Mouse (Mus musculus) liver, adult 2 months (tissue): ENCODE measurements around the gene Trarg1. TPM values are rescaled to one million over a fixed set of nuclear protein-coding genes. Genes with fewer than 3 reads are reported as not detected.

Experiments used
- DNase-seq: peaks from one replicate; pipeline ENCODE4 v3.0.0-alpha.2; 2011; ENCODE audit warnings: low read depth, low spot score; ENCODE audit errors: extremely low read depth
- H3K27ac ChIP-seq: fragments of 200-500 bp; replicated peaks from 2 replicates; pipeline ENCODE4 v1.5.1; 2012; ENCODE audit warnings: low read depth, mild to moderate bottlenecking, control low read depth, inconsistent platforms, low read length; ENCODE audit not compliant: insufficient read depth
- H3K27me3 ChIP-seq: fragments of 200-500 bp; 2 replicates; pipeline ENCODE4 v1.6.1; 2012; ENCODE audit warnings: mild to moderate bottlenecking, moderate library complexity, low read length, inconsistent platforms; ENCODE audit not compliant: control insufficient read depth, insufficient read depth
- H3K36me3 ChIP-seq: fragments of 200-500 bp; 2 replicates; pipeline ENCODE4 v1.6.1; 2012; ENCODE audit warnings: low read length, inconsistent platforms; ENCODE audit not compliant: control insufficient read depth, insufficient read depth
- H3K4me1 ChIP-seq: fragments of 200-500 bp; 2 replicates; pipeline ENCODE4 v1.6.1; 2011; ENCODE audit warnings: low read length; ENCODE audit not compliant: control insufficient read depth, insufficient read depth
- H3K4me3 ChIP-seq: fragments of 200-500 bp; 2 replicates; pipeline ENCODE4 v1.5.1; 2011; ENCODE audit warnings: low read depth, mild to moderate bottlenecking, control low read depth, low read length, moderate library complexity; ENCODE audit not compliant: insufficient read depth
- H3K79me2 ChIP-seq: fragments of 200-500 bp; 2 replicates; pipeline ENCODE4 v1.6.1; 2012; ENCODE audit warnings: inconsistent platforms, mild to moderate bottlenecking, low read length, moderate library complexity; ENCODE audit not compliant: control insufficient read depth, insufficient read depth
- H3K9ac ChIP-seq: fragments of 200-500 bp; 2 replicates; pipeline ENCODE4 v1.6.1; 2012; ENCODE audit warnings: low read depth, mild to moderate bottlenecking, control low read depth, inconsistent platforms, low read length
- CTCF ChIP-seq: fragments of 200-500 bp; IDR thresholded peaks from 2 replicates; pipeline ENCODE4 v1.5.1; 2011; ENCODE audit warnings: low read depth, low read length, control low read depth
- POLR2A ChIP-seq: fragments of 200-500 bp; IDR thresholded peaks from 2 replicates; pipeline ENCODE4 v1.6.1; 2011; ENCODE audit warnings: low read length, control low read depth; ENCODE audit not compliant: insufficient read depth; ENCODE audit errors: extremely low read depth
- WGBS: fragments of 180-500 bp; shearing (Covaris S2); methylation state at CpG from one replicate; pipeline ENCODE4 v1.1.7; 2018; 5-methylcytosine and 5-hydroxymethylcytosine counted together
- polyA plus RNA-seq: library from polyadenylated mRNA; depleted of rRNA; stranded (reverse); fragments of >200 nt; gene quantifications from 2 replicates; pipeline ENCODE4 v1.2.3, GENCODE M21; 2012
- total RNA-seq: library from RNA; depleted of rRNA; stranded (reverse); fragments of >200 nt; gene quantifications from 2 replicates; pipeline ENCODE4 v1.2.3, GENCODE M21; 2014

The Trarg1 gene
- total and polyA plus RNA-seq, 2 experiments: 0.09 to 0.18 TPM

DNA sequence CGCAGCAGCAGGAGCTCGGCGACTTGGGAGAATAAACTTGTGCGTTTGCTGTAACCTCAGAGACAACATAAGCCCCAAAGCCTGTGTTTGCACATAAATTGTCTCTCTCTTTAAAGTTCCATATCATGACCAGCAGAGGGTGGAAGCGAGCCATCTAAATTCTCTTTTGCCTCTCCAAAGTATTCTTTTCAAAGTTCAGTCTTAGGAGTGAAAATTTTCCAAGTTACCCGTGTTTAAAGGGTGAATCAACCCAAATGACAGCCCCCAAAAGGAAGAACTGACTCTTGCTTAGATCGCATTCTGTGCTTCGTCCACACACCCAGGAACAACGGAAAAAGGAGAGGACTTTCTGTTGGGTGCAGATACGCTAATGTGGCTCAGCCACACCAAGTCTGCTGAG, 24.5 kb upstream of the Trarg1 start:
- Histone ChIP-seq H3K9ac (no peak overlapping the region), H3K27ac (no peak overlapping the region), H3K4me3 (no peak overlapping the region), H3K27me3 (no peaks in the 10 kb centered on the region), H3K79me2 (no peaks in the 10 kb centered on the region), H3K4me1 (no peaks in the 10 kb centered on the region), H3K36me3 (no peaks in the 10 kb centered on the region)
- 9% methylated on average over 10 of the region's 10 CpGs for WGBS
- no peak for TF ChIP-seq CTCF
- TF ChIP-seq POLR2A: no peak
- peak; percentile 26 for DNase-seq

DNA sequence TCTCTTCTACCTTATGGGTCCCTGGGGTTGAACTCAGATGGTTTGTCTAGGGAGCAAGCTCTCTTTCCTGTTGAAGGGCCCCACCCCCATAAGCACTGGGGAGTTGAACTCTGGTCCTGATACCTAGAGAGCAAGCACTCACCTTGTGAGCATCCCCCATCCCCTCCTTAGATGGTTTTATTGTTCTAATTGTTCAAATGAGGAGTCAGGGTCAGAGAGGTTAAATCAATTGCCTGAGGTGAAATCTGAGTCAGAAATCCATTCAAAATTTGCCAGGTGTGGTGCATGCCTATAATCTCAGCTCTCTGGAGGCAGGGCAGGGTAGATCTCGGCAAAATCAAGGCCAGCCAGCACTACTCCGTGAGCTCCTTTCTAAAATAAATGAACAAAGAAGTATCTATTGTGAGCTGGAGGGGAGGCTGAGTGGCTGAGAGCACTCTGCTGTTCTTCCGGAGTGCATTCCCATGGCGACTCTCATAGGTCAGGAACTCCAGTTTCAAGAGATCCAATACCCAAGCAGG, 22.1 kb upstream of the Trarg1 start:
- Histone ChIP-seq H3K4me3 (no peak overlapping the region), H3K27ac (no peak overlapping the region), H3K27me3 (no peaks in the 10 kb centered on the region), H3K4me1 (no peaks in the 10 kb centered on the region), H3K79me2 (no peaks in the 10 kb centered on the region), H3K9ac (no peak overlapping the region), H3K36me3 (no peaks in the 10 kb centered on the region)
- TF ChIP-seq CTCF (no peak), POLR2A (no peak)
- no peak for DNase-seq
- 66% methylated on average over 4 of the region's 4 CpGs for WGBS

DNA sequence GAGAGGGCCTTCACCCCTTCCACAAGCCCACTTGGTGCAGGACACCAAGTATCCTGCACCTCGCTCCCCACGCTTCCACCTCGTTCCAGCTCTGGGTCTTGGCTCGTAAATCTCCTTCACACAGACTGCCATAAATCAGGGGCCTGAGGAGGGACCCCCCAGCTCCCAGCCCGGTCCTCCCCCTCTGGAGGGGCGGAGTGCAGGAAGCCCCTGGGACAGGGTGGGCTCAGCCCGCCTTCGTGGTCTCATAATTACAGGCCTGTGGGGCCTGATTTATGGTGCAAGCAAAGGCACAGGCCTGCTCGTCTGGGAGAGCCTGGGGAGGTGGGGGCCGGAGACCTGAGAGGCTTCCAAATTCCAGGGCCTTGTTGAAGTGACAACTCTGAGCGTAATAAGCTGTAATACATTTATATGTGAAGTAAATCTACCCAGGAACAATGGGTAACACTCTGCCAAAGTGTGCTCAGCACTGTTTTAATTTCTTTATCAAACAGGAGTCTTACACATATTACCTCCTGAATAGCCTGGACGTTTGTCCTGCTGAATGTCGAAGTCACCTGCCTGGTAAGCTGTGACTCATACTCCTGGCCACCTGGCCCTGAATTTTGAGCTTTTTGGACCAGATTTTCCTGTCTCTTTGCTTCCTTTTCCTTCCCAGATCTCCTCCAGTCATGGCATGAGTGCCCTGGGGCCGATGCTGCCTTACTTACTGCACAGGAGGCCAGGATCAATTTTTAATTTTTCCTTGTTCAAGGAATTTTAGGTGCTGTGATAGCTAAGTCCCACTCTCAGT, 20.3 kb upstream of the Trarg1 start:
- Histone ChIP-seq H3K27me3 (no peaks in the 10 kb centered on the region), H3K36me3 (no peaks in the 10 kb centered on the region), H3K4me3 (no peak overlapping the region), H3K27ac (no peak overlapping the region), H3K9ac (no peak overlapping the region), H3K4me1 (no peaks in the 10 kb centered on the region), H3K79me2 (no peaks in the 10 kb centered on the region)
- no peak for DNase-seq
- WGBS: 87% methylated on average over 14 of the region's 14 CpGs
- no peak for TF ChIP-seq CTCF

DNA sequence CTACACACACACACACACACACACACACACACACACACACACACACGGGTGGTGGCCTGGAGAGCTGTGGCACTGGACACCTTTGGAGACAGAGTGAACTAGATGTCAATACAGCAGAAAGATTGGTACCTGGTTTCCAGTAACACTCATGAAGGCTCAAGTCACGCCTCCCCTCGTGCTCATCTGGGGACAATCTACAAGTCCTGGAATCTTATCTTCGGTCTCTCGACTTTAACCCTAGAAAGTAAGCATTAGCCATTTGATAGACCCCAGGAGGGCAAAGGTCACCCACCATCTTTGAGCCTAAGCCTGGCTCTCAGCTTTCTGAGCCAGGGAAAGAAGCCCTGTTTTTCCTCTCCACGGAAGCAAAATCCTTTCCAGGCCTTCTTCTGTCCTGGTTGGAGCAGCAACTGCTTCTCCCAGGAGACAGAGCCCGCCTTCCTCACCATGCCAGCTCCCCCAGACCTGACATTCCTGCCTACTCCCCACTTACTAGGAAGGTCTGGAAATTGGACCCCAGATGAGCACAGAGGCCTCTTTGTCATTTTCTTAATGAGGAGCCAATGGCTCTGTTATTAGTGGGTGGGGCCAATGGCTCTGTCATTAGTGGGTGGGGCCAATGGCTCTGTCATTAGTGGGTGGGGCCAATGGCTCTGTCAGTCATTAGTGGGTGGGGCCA, 17.7 kb upstream of the Trarg1 start:
- Histone ChIP-seq H3K4me1 (no peaks in the 10 kb centered on the region), H3K27ac (no peak overlapping the region), H3K27me3 (peaks cover 6% of the 10 kb centered on the region; the same call in 1 of the 2 replicates), H3K36me3 (no peaks in the 10 kb centered on the region), H3K4me3 (no peak overlapping the region), H3K79me2 (no peaks in the 10 kb centered on the region), H3K9ac (no peak overlapping the region)
- TF ChIP-seq POLR2A: no peak
- TF ChIP-seq CTCF: no peak
- WGBS: 58% methylated on average over 7 of the region's 7 CpGs
- DNase-seq: no peak

DNA sequence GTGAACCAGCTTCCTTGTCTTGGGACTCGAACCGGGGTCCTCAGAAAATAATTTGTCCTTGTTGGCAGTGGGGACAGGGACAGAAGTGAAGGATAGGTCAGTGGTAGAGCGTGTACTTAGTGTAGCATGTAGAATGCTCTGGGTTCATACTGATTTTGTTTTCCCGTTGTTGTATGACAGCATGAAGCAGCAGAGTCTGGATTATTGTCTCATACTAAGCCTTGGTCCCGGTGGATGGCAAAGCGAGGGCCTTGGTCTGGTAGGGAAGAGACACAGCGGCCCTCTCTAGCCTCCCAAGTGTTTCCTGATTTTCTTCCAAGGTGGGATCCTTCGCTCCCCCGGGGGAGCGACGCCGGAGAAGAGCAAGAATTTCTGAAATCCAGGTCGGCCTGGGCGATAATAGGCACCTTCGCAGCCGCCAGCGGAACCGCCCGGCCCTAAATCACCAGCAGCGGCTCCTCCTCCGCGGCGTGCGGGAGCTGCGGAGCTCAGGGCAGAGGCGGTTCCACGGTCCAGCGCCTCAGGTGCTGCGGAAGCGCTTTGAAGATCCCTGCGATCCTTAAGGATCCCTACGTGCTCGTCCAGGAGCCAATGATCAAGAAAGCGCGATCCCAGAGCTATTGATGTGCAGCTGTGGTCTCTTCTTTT, 13.5 kb upstream of the Trarg1 start:
- no peak overlapping the region for H3K4me3 ChIP-seq
- no peaks in the 10 kb centered on the region for H3K79me2 ChIP-seq
- DNase-seq: no peak
- H3K36me3 ChIP-seq: no peaks in the 10 kb centered on the region
- no peak for TF ChIP-seq POLR2A
- no peaks in the 10 kb centered on the region for H3K4me1 ChIP-seq
- H3K9ac ChIP-seq: no peak overlapping the region
- H3K27ac ChIP-seq: no peak overlapping the region
- WGBS: 12% methylated on average over 35 of the region's 35 CpGs
- H3K27me3 ChIP-seq: peaks cover 6% of the 10 kb centered on the region; the same call in 1 of the 2 replicates

DNA sequence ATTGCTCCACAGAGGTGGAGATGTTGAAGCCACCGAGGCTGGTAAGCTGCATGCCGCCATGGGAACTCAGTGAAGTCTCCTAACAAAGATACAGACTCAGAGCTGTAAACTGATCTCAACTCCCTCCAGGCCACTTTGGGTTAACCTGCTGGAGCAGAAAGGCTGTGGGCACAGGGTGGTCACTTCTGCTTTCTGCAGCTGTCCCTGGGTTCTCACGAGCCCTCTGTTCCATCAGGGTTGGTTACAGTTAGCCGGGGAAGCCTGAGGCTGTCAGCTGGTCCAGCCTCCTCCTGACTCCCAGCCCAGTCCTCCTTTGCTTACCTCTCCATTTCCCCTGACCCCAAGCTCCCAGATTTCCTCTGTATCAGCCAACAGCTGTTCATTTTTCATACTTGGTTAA, 11.8 kb upstream of the Trarg1 start:
- H3K27me3 ChIP-seq: peaks cover 11% of the 10 kb centered on the region
- H3K9ac ChIP-seq: no peak overlapping the region
- no peaks in the 10 kb centered on the region for H3K4me1 ChIP-seq
- WGBS: 38% methylated on average over 4 of the region's 4 CpGs
- DNase-seq: no peak
- no peak for TF ChIP-seq CTCF
- TF ChIP-seq POLR2A: no peak
- H3K79me2 ChIP-seq: no peaks in the 10 kb centered on the region
- H3K36me3 ChIP-seq: no peaks in the 10 kb centered on the region
- no peak overlapping the region for H3K4me3 ChIP-seq
- H3K27ac ChIP-seq: no peak overlapping the region
